Mouse (Mus musculus): ENCODE measurements around the gene Eif2b2. TPM values are rescaled to one million over a fixed set of nuclear protein-coding genes. Genes with fewer than 3 reads are reported as not detected.

The Eif2b2 gene
- total RNA-seq (2023): 10 to 100 TPM; 71.0 to 82.4 TPM

DNA sequence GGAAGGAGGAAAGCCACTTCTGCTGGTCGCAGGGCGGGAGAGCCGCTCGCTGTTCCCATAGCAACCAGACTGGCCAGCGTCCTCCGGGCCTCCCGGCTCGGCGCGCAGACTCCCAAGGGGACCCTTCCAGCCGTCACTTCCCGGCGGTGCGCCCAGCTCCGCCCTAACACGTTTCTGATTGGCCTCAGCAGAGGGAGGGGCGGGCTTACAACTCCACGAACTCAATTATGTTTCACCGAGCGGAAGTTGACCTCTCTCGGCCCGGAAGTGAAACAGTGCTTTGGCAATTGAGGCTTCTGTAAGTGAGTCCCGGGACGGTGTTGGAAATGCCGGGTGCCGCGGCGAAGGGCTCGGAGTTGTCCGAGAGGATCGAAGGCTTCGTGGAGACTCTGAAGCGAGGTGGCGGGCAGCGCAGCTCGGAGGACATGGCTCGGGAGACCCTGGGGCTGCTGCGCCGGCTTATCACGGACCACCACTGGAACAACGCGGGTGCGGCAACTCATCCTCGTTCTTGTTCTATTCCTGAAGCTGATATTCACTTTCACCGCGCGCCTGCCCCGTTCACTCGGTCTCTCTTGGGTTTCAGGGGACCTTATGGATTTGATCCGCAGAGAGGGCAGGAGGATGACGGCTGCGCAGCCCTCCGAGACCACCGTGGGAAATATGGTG, at the start of gene Eif2b2:
TSS of gene Eif2b2 (plus strand) at position 246 of the 669 bp plus-strand sequence.

DNA sequence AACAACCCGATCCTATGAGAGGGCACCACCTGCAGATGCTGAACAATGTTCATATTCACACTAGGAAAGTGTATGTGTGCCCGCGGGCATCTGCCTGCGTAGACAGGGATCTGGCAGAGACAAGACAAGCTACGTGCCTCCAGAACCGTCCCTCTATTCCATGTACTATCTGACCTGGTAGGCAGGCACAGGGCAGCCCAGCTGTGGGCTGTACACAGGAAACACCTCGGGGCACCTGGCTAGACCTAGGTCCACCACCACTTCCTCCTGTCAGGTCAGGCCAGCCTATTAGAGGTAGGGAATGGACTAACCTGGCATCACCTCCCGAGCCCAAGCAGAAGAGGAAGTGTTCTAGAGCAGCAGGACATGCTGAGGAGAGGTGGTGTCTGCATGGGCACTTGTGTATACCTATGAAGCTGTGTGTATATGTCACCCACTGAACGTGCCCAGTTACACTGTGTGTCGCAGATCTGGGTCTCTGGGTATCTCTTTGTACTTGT, 41.5 kb upstream of the Eif2b2 start, which contains the start of gene Pgf:
TSS of gene Pgf (minus strand) at position 51 of the 500 bp plus-strand sequence.

GRCm38 (mm10) chr12:85270319-85270718, 51.0 kb downstream of the Eif2b2 start, which contains the start of gene Mlh3:
Gene Mlh3, minus strand, starts transcription at chr12:85270599.

Other genes starting within 250 kb of the Eif2b2 start
- gene Fcf1, start 248.6 kb upstream of the Eif2b2 start, total RNA-seq (2023): 10 to 100 TPM; 41.9 to 44.0 TPM
- gene Arel1, start 248.6 kb upstream of the Eif2b2 start, total RNA-seq (2023): 10 to 100 TPM; 38.3 to 41.5 TPM
- 10 to 100 TPM; 31.4 to 32.7 TPM for gene Ylpm1, start 223.2 kb upstream of the Eif2b2 start, total RNA-seq (2023)
- gene Prox2, start 108.7 kb upstream of the Eif2b2 start, total RNA-seq (2023): 1 to 10 TPM; 5.7 to 7.3 TPM
- gene Dlst, start 108.6 kb upstream of the Eif2b2 start, total RNA-seq (2023): 100 to 1,000 TPM; 247 to 279 TPM
- gene Rps6kl1, start 68.2 kb upstream of the Eif2b2 start, total RNA-seq (2023): under 1 TPM in 1 of 2 experiments, not detected in 1; 0.15 TPM
- gene Pgf, start 41.7 kb upstream of the Eif2b2 start, total RNA-seq (2023): not detected
- 1 to 10 TPM; 4.1 to 5.3 TPM for gene Mlh3, start 51.1 kb downstream of the Eif2b2 start, total RNA-seq (2023)
- 10 to 100 TPM; 14.2 to 18.8 TPM for gene Acyp1, start 69.0 kb downstream of the Eif2b2 start, total RNA-seq (2023)
- not detected for gene Zc2hc1c, start 69.1 kb downstream of the Eif2b2 start, total RNA-seq (2023)
- 10 to 100 TPM; 53.4 to 53.7 TPM for gene Nek9, start 119.9 kb downstream of the Eif2b2 start, total RNA-seq (2023)
- 100 to 1,000 TPM; 212 to 215 TPM for gene Tmed10, start 155.4 kb downstream of the Eif2b2 start, total RNA-seq (2023)

Data from neutrophil, adult 83 days (primary cell).